Mouse (Mus musculus): ENCODE measurements around the gene Tspan32. TPM values are rescaled to one million over a fixed set of nuclear protein-coding genes. Genes with fewer than 3 reads are reported as not detected.

The Tspan32 gene
- not detected in 2 replicates for polyA plus RNA-seq (2011; ENCODE audit: insufficient read depth, insufficient read length, low read depth, missing spikeins)

DNA sequence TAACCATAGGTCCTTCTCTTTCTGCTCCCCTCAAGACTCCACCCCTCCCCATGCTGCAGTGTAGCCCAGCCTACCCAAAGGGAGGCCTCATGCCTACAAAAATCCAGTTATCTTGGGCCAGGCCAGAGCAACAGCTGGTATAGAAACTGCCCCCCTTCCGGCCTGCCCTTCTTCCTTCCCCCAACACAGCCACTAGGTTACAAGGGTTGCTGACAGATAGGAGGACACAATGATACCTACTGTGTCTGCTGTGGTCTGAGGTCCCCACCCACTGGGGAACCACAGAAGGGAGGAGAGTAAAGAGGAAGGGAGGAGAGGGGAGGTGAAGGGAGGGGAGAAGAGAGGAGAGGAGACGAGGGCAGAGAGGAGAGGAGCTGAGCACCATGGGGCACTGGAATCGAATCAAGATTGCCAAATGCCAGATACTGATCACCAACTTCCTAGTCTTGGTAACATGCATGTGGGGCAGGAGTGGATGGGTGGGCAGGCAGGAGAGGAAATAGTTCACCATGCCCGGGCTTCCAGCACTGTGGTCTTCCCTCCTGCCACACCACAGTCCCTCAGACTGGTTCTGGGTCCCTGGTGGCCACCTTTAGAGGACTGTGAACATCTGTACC is at the start of gene Tspan32:
Gene Tspan32, plus strand, starts transcription at position 320 of the 617 bp plus-strand sequence.
- TF ChIP-seq CTCF (IDR thresholded peaks at IDR 0.05; ENCODE audit: low read depth, low read length) (no peak), EP300 (IDR thresholded peaks at IDR 0.05; ENCODE audit: insufficient read depth, low read depth, low read length) (no peak), POLR2A (IDR thresholded peaks at IDR 0.05; ENCODE audit: insufficient read depth, low read length) (no peak)
- H3K9me3 ChIP-seq (replicated peaks; ENCODE audit: control insufficient read depth, insufficient read depth, low read length, poor library complexity, severe bottlenecking) = no peaks in the 10 kb centered on the region
- no peaks in the 10 kb centered on the region for H3K36me3 ChIP-seq (ENCODE audit: control insufficient read depth, insufficient read depth, low read length, poor library complexity, severe bottlenecking)
- H3K9ac ChIP-seq (ENCODE audit: low read depth, poor library complexity, severe bottlenecking) = no peak within 1 kb of the TSS
- no peak within 1 kb of the TSS for H3K27ac ChIP-seq (ENCODE audit: insufficient read depth, low read length)
- H3K4me1 ChIP-seq (ENCODE audit: control insufficient read depth, insufficient read depth, low read length) = peaks cover 6% of the 10 kb centered on the region
- H3K27me3 ChIP-seq (ENCODE audit: control insufficient read depth, insufficient read depth, low read length, poor library complexity, severe bottlenecking) = no peaks in the 10 kb centered on the region
- H3K4me3 ChIP-seq (ENCODE audit: low read depth, low read length) = no peak within 1 kb of the TSS

- no peak overlapping the region for H3K4me3 ChIP-seq (ENCODE audit: low read depth, low read length)
Measured at GRCm38 (mm10) chr7:142956018-142956417, 48.8 kb upstream of the Tspan32 start.

DNA sequence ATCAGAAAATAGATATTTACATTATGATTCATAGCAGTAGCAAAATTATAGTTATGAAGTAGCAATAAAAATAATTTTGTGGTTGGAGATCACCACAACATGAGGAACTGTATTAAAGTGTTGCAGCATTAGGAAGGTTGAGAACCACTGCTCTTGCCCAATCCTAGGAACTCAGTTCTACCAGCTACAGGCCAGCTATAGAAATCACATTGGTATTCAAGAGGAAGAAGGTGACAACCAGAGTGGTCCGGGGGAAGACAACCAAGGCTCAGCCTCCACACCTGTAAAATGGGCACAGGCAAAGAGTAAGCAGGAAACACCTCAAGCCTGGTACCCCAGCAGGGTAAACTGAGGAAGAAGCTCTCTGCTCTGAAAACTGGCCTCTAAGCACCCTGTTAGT is 46.0 kb upstream of the Tspan32 start:
- Histone ChIP-seq H3K4me1 (ENCODE audit: control insufficient read depth, insufficient read depth, low read length) (peaks cover 3% of the 10 kb centered on the region), H3K9ac (ENCODE audit: low read depth, poor library complexity, severe bottlenecking) (no peak overlapping the region), H3K27me3 (ENCODE audit: control insufficient read depth, insufficient read depth, low read length, poor library complexity, severe bottlenecking) (no peaks in the 10 kb centered on the region), H3K27ac (ENCODE audit: insufficient read depth, low read length) (no peak overlapping the region), H3K9me3 (replicated peaks; ENCODE audit: control insufficient read depth, insufficient read depth, low read length, poor library complexity, severe bottlenecking) (no peaks in the 10 kb centered on the region), H3K4me3 (ENCODE audit: low read depth, low read length) (no peak overlapping the region), H3K36me3 (ENCODE audit: control insufficient read depth, insufficient read depth, low read length, poor library complexity, severe bottlenecking) (no peaks in the 10 kb centered on the region)
- no peak for TF ChIP-seq EP300 (IDR thresholded peaks at IDR 0.05; ENCODE audit: insufficient read depth, low read depth, low read length)
- no peak for TF ChIP-seq CTCF (IDR thresholded peaks at IDR 0.05; ENCODE audit: low read depth, low read length)
- no peak for TF ChIP-seq POLR2A (IDR thresholded peaks at IDR 0.05; ENCODE audit: insufficient read depth, low read length)

More at GRCm38 (mm10) chr7:142956018-142956417, 48.8 kb upstream of the Tspan32 start:
- 0 out of 2 replicates have a peak, but pooled peaks cover 2% of the 10 kb centered on the region for H3K9me3 ChIP-seq (replicated peaks; ENCODE audit: control insufficient read depth, insufficient read depth, low read length, poor library complexity, severe bottlenecking)
- no peaks in the 10 kb centered on the region for H3K27me3 ChIP-seq (ENCODE audit: control insufficient read depth, insufficient read depth, low read length, poor library complexity, severe bottlenecking)
- H3K36me3 ChIP-seq (ENCODE audit: control insufficient read depth, insufficient read depth, low read length, poor library complexity, severe bottlenecking) = no peaks in the 10 kb centered on the region
- H3K9ac ChIP-seq (ENCODE audit: low read depth, poor library complexity, severe bottlenecking) = no peak overlapping the region
- TF ChIP-seq POLR2A (IDR thresholded peaks at IDR 0.05; ENCODE audit: insufficient read depth, low read length) (no peak), EP300 (IDR thresholded peaks at IDR 0.05; ENCODE audit: insufficient read depth, low read depth, low read length) (no peak), CTCF (IDR thresholded peaks at IDR 0.05; ENCODE audit: low read depth, low read length) (no peak)
- no peak overlapping the region for H3K27ac ChIP-seq (ENCODE audit: insufficient read depth, low read length)
- H3K4me1 ChIP-seq (ENCODE audit: control insufficient read depth, insufficient read depth, low read length) = peaks cover 3% of the 10 kb centered on the region

GRCm38 (mm10) chr7:142959752-142960151 is 45.1 kb upstream of the Tspan32 start:
- Histone ChIP-seq H3K27ac (ENCODE audit: insufficient read depth, low read length) (no peak overlapping the region), H3K9me3 (replicated peaks; ENCODE audit: control insufficient read depth, insufficient read depth, low read length, poor library complexity, severe bottlenecking) (no peaks in the 10 kb centered on the region), H3K4me1 (ENCODE audit: control insufficient read depth, insufficient read depth, low read length) (peaks cover 3% of the 10 kb centered on the region)

GRCm38 (mm10) chr7:142967414-142967883 is 37.4 kb upstream of the Tspan32 start:
- H3K9ac ChIP-seq (ENCODE audit: low read depth, poor library complexity, severe bottlenecking) = peak overlapping the region; percentile 20
- TF ChIP-seq POLR2A (IDR thresholded peaks at IDR 0.05; ENCODE audit: insufficient read depth, low read length) = no peak
- TF ChIP-seq CTCF (IDR thresholded peaks at IDR 0.05; ENCODE audit: low read depth, low read length) = no peak
- TF ChIP-seq EP300 (IDR thresholded peaks at IDR 0.05; ENCODE audit: insufficient read depth, low read depth, low read length) = peak; percentile 48; the same call in 1 of the 2 replicates

More at GRCm38 (mm10) chr7:142959752-142960151, 45.1 kb upstream of the Tspan32 start:
- Histone ChIP-seq H3K36me3 (ENCODE audit: control insufficient read depth, insufficient read depth, low read length, poor library complexity, severe bottlenecking) (no peaks in the 10 kb centered on the region), H3K27me3 (ENCODE audit: control insufficient read depth, insufficient read depth, low read length, poor library complexity, severe bottlenecking) (no peaks in the 10 kb centered on the region), H3K4me3 (ENCODE audit: low read depth, low read length) (no peak overlapping the region), H3K9ac (ENCODE audit: low read depth, poor library complexity, severe bottlenecking) (no peak overlapping the region)
- TF ChIP-seq EP300 (IDR thresholded peaks at IDR 0.05; ENCODE audit: insufficient read depth, low read depth, low read length) (0 out of 2 replicates have a peak, but pooled peaks have one; percentile 12), POLR2A (IDR thresholded peaks at IDR 0.05; ENCODE audit: insufficient read depth, low read length) (no peak)

More at GRCm38 (mm10) chr7:142967414-142967883, 37.4 kb upstream of the Tspan32 start:
- Histone ChIP-seq H3K27ac (ENCODE audit: insufficient read depth, low read length) (no peak overlapping the region), H3K36me3 (ENCODE audit: control insufficient read depth, insufficient read depth, low read length, poor library complexity, severe bottlenecking) (no peaks in the 10 kb centered on the region), H3K4me1 (ENCODE audit: control insufficient read depth, insufficient read depth, low read length) (peaks cover 2% of the 10 kb centered on the region), H3K4me3 (ENCODE audit: low read depth, low read length) (peak overlapping the region; percentile 65), H3K27me3 (ENCODE audit: control insufficient read depth, insufficient read depth, low read length, poor library complexity, severe bottlenecking) (no peaks in the 10 kb centered on the region), H3K9me3 (replicated peaks; ENCODE audit: control insufficient read depth, insufficient read depth, low read length, poor library complexity, severe bottlenecking) (no peaks in the 10 kb centered on the region)
